Comparison of ENCODE assay signal across 8 mouse cellular contexts in the genomic region with DNA sequence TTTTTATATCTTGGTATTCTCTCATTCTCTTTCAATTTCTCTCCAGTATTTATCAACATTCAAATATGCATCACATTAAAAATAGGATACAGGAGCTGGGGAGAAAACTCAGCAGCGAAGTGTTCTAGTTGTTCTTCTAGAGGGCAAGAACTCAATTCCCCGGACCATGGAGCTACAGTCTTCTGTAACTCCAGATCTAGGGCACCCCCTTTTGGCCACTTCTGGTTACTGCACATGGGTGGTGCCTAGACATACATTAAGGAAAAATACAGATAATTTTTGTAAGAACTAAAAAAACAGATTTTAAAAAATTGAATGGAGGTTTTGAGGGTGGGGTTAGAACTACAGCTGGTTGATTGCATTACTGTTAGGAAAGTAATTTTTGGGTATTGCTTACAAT.
DNase-seq lines count a peak whose midpoint lies in the region; ATAC-seq and TF ChIP-seq lines count a peak whose summit lies in the region.

No protein-coding gene starts in this region.

- 58% methylated on average over 2 of the region's 2 CpGs for WGBS in limb, embryonic 10.5 days

- POLR2A ChIA-PET in Patski (lab: Charles Lee): no interaction called here

- in situ Hi-C loops in Patski (cut with MboI; ENCODE audit: low pct_unique_long_range_greater_than_20kb): no loop called here

- no peak overlapping the region for H3K4me3 ChIP-seq in limb, embryonic 10.5 days

- ATAC-seq in Patski: no peak

- intact Hi-C loops in heart, postnatal 10 days (cut with DNase I): loop anchor here (5.0 kb wide), 1 partner anchor 592 kb away; no protein-coding TSS in a partner anchor

- DNase-seq in heart, postnatal 10 days: peak; percentile 19 to 42
- DNase-seq in heart, adult 11 months: no peak
- DNase-seq in 416B (ENCODE audit: low read depth): peak; percentile 47
- DNase-seq in Patski (ENCODE audit: low read depth, low spot score): no peak
- DNase-seq in embryo, embryonic 9.5 days (ENCODE audit: extremely low spot score): peak; percentile 33
- peak; percentile 34 for DNase-seq in limb, embryonic 10.5 days (ENCODE audit: low spot score)
- peak; percentile 55 to 73 for DNase-seq in right cerebral cortex, adult 2 months (ENCODE audit: low spot score in 2 of 2)
- DNase-seq in spleen, postnatal 14 days (ENCODE audit: low spot score in 2 of 2): no peak

- no peak overlapping the region for H3K27ac ChIP-seq in limb, embryonic 10.5 days

- H3K9me3 ChIP-seq in limb, embryonic 10.5 days (replicated peaks): no peaks in the 10 kb centered on the region

- no peaks in the 10 kb centered on the region for H3K4me1 ChIP-seq in limb, embryonic 10.5 days

- TF ChIP-seq CTCF in Patski (IDR thresholded peaks at IDR 0.05): peak; percentile 67

- H3K36me3 ChIP-seq in limb, embryonic 10.5 days: no peaks in the 10 kb centered on the region

- no peaks in the 10 kb centered on the region for H3K27me3 ChIP-seq in Patski
- H3K27me3 ChIP-seq in limb, embryonic 10.5 days (ENCODE audit: low read depth, poor library complexity, severe bottlenecking): no peaks in the 10 kb centered on the region

- CTCF ChIA-PET in Patski (lab: Charles Lee): interaction anchor here (1.0 kb wide), 1 partner anchor 39 kb away, joined by 3 read pairs; no protein-coding TSS in a partner anchor

Comparison
In these comparisons a context has a peak if more than half of its experiments do, and no peak if none do; other contexts are left out.
1. DNase-seq: peak in heart, postnatal 10 days (2 of 2), 416B (single experiment), embryo, embryonic 9.5 days (single experiment), limb, embryonic 10.5 days (single experiment) and right cerebral cortex, adult 2 months (2 of 2); none in heart, adult 11 months (single experiment), Patski (single experiment) and spleen, postnatal 14 days (0 of 2).